Mouse (Mus musculus): Measurements from ENCODE around the gene Hsd3b7. TPM values are rescaled to one million over a fixed set of nuclear protein-coding genes. Genes with fewer than 3 reads are reported as not detected.

The Hsd3b7 gene
- polyA plus RNA-seq, 1 experiment from 2014 or later: 9.8 TPM

GRCm38 (mm10) chr7:127808821-127809220 is 8.4 kb downstream of the Hsd3b7 start:
- Histone ChIP-seq H3K27ac (replicated peaks) (no peak overlapping the region), H3K4me2 (no peak overlapping the region), H3K36me3 (peaks cover 78% of the 10 kb centered on the region), H3K9me3 (replicated peaks) (no peaks in the 10 kb centered on the region), H3K4me3 (replicated peaks) (no peak overlapping the region), H3K27me3 (replicated peaks) (no peaks in the 10 kb centered on the region), H3K9ac (replicated peaks) (no peak overlapping the region), H3K4me1 (no peaks in the 10 kb centered on the region)
- ATAC-seq (ENCODE audit: low FRiP score): no peak
- WGBS: 58% methylated on average over 5 of the region's 5 CpGs

- no peaks in the 10 kb centered on the region for H3K27me3 ChIP-seq (replicated peaks)
- no peak overlapping the region for H3K4me2 ChIP-seq
- no peak overlapping the region for H3K27ac ChIP-seq (replicated peaks)
- H3K4me3 ChIP-seq (replicated peaks): no peak overlapping the region
- WGBS: 86% methylated on average over 1 of the region's 1 CpGs
- no peak for ATAC-seq (ENCODE audit: low FRiP score)
- H3K36me3 ChIP-seq: peaks cover 82% of the 10 kb centered on the region
- H3K9me3 ChIP-seq (replicated peaks): no peaks in the 10 kb centered on the region
- no peaks in the 10 kb centered on the region for H3K4me1 ChIP-seq
- no peak overlapping the region for H3K9ac ChIP-seq (replicated peaks)
Measured at GRCm38 (mm10) chr7:127809846-127810245, 9.4 kb downstream of the Hsd3b7 start.

GRCm38 (mm10) chr7:127810650-127811049 is 10.2 kb downstream of the Hsd3b7 start:
- WGBS: 86% methylated on average over 10 of the region's 10 CpGs
- H3K4me3 ChIP-seq (replicated peaks): no peak overlapping the region
- H3K36me3 ChIP-seq: peaks cover 82% of the 10 kb centered on the region
- H3K9ac ChIP-seq (replicated peaks): no peak overlapping the region
- H3K9me3 ChIP-seq (replicated peaks): no peaks in the 10 kb centered on the region
- H3K4me1 ChIP-seq: no peaks in the 10 kb centered on the region
- no peak for ATAC-seq (ENCODE audit: low FRiP score)
- H3K27me3 ChIP-seq (replicated peaks): no peaks in the 10 kb centered on the region
- H3K27ac ChIP-seq (replicated peaks): no peak overlapping the region
- no peak overlapping the region for H3K4me2 ChIP-seq

GRCm38 (mm10) chr7:127811240-127811639 is 10.8 kb downstream of the Hsd3b7 start:
- Histone ChIP-seq H3K9me3 (replicated peaks) (no peaks in the 10 kb centered on the region), H3K4me2 (no peak overlapping the region), H3K4me1 (0 out of 2 replicates have a peak, but pooled peaks cover 3% of the 10 kb centered on the region), H3K9ac (replicated peaks) (no peak overlapping the region), H3K4me3 (replicated peaks) (no peak overlapping the region), H3K27ac (replicated peaks) (no peak overlapping the region), H3K36me3 (peaks cover 84% of the 10 kb centered on the region), H3K27me3 (replicated peaks) (no peaks in the 10 kb centered on the region)
- 84% methylated on average over 4 of the region's 4 CpGs for WGBS
- ATAC-seq (ENCODE audit: low FRiP score): no peak

- no peak overlapping the region for H3K9ac ChIP-seq (replicated peaks)
- 0 out of 2 replicates have a peak, but pooled peaks cover 3% of the 10 kb centered on the region for H3K4me1 ChIP-seq
- H3K27me3 ChIP-seq (replicated peaks): no peaks in the 10 kb centered on the region
- H3K4me2 ChIP-seq: no peak overlapping the region
- H3K4me3 ChIP-seq (replicated peaks): no peak overlapping the region
- H3K27ac ChIP-seq (replicated peaks): no peak overlapping the region
- no peak for ATAC-seq (ENCODE audit: low FRiP score)
- WGBS: 83% methylated on average over 3 of the region's 3 CpGs
- no peaks in the 10 kb centered on the region for H3K9me3 ChIP-seq (replicated peaks)
- peaks cover 77% of the 10 kb centered on the region for H3K36me3 ChIP-seq
Measured at GRCm38 (mm10) chr7:127812292-127812691, 11.9 kb downstream of the Hsd3b7 start.

- no peak overlapping the region for H3K9ac ChIP-seq (replicated peaks)
- H3K36me3 ChIP-seq: peaks cover 74% of the 10 kb centered on the region
- H3K4me3 ChIP-seq (replicated peaks): no peak overlapping the region
- 0 out of 2 replicates have a peak, but pooled peaks cover 6% of the 10 kb centered on the region for H3K4me1 ChIP-seq
- H3K4me2 ChIP-seq: no peak overlapping the region
- 88% methylated on average over 4 of the region's 4 CpGs for WGBS
- H3K9me3 ChIP-seq (replicated peaks): no peaks in the 10 kb centered on the region
- H3K27me3 ChIP-seq (replicated peaks): no peaks in the 10 kb centered on the region
- ATAC-seq (ENCODE audit: low FRiP score): no peak
- no peak overlapping the region for H3K27ac ChIP-seq (replicated peaks)
Measured at GRCm38 (mm10) chr7:127813821-127814220, 13.4 kb downstream of the Hsd3b7 start.

GRCm38 (mm10) chr7:127814241-127814921 is 14.0 kb downstream of the Hsd3b7 start:
- no peak overlapping the region for H3K27ac ChIP-seq (replicated peaks)
- no peaks in the 10 kb centered on the region for H3K9me3 ChIP-seq (replicated peaks)
- ATAC-seq (ENCODE audit: low FRiP score): no peak
- no peak overlapping the region for H3K4me2 ChIP-seq
- 0 out of 2 replicates have a peak, but pooled peaks cover 6% of the 10 kb centered on the region for H3K4me1 ChIP-seq
- no peak overlapping the region for H3K9ac ChIP-seq (replicated peaks)
- no peak overlapping the region for H3K4me3 ChIP-seq (replicated peaks)
- 83% methylated on average over 19 of the region's 19 CpGs for WGBS
- no peaks in the 10 kb centered on the region for H3K27me3 ChIP-seq (replicated peaks)
- H3K36me3 ChIP-seq: peaks cover 69% of the 10 kb centered on the region

- no peak overlapping the region for H3K9ac ChIP-seq (replicated peaks)
Measured at GRCm38 (mm10) chr7:127815116-127815665, 14.8 kb downstream of the Hsd3b7 start.

GRCm38 (mm10) chr7:127815954-127816821 is 15.8 kb downstream of the Hsd3b7 start:
- Histone ChIP-seq H3K9me3 (replicated peaks) (no peaks in the 10 kb centered on the region), H3K4me3 (replicated peaks) (no peak overlapping the region), H3K27me3 (replicated peaks) (no peaks in the 10 kb centered on the region), H3K27ac (replicated peaks) (no peak overlapping the region), H3K4me2 (no peak overlapping the region), H3K4me1 (peaks cover 13% of the 10 kb centered on the region; the same call in 1 of the 2 replicates), H3K36me3 (peaks cover 53% of the 10 kb centered on the region), H3K9ac (replicated peaks) (no peak overlapping the region)
- no peak for ATAC-seq (ENCODE audit: low FRiP score)
- WGBS: 64% methylated on average over 15 of the region's 15 CpGs

More at GRCm38 (mm10) chr7:127815116-127815665, 14.8 kb downstream of the Hsd3b7 start:
- Histone ChIP-seq H3K36me3 (peaks cover 63% of the 10 kb centered on the region), H3K4me1 (0 out of 2 replicates have a peak, but pooled peaks cover 6% of the 10 kb centered on the region), H3K4me3 (replicated peaks) (no peak overlapping the region), H3K9me3 (replicated peaks) (no peaks in the 10 kb centered on the region), H3K27me3 (replicated peaks) (no peaks in the 10 kb centered on the region), H3K27ac (replicated peaks) (no peak overlapping the region), H3K4me2 (no peak overlapping the region)
- WGBS: 96% methylated on average over 15 of the region's 15 CpGs
- no peak for ATAC-seq (ENCODE audit: low FRiP score)

GRCm38 (mm10) chr7:127817053-127817452 is 16.6 kb downstream of the Hsd3b7 start:
- ATAC-seq (ENCODE audit: low FRiP score): no peak
- no peaks in the 10 kb centered on the region for H3K9me3 ChIP-seq (replicated peaks)
- no peak overlapping the region for H3K4me3 ChIP-seq (replicated peaks)
- H3K36me3 ChIP-seq: peaks cover 45% of the 10 kb centered on the region
- no peak overlapping the region for H3K9ac ChIP-seq (replicated peaks)
- H3K27ac ChIP-seq (replicated peaks): no peak overlapping the region
- no peaks in the 10 kb centered on the region for H3K27me3 ChIP-seq (replicated peaks)
- H3K4me2 ChIP-seq: no peak overlapping the region
- 76% methylated on average over 7 of the region's 7 CpGs for WGBS
- H3K4me1 ChIP-seq: peaks cover 19% of the 10 kb centered on the region

- H3K27me3 ChIP-seq (replicated peaks): no peaks in the 10 kb centered on the region
- peaks cover 27% of the 10 kb centered on the region for H3K4me1 ChIP-seq
- H3K4me3 ChIP-seq (replicated peaks): no peak overlapping the region
- H3K9me3 ChIP-seq (replicated peaks): no peaks in the 10 kb centered on the region
- H3K36me3 ChIP-seq: peaks cover 39% of the 10 kb centered on the region
- no peak for ATAC-seq (ENCODE audit: low FRiP score)
- H3K4me2 ChIP-seq: no peak overlapping the region
- H3K9ac ChIP-seq (replicated peaks): no peak overlapping the region
- no peak overlapping the region for H3K27ac ChIP-seq (replicated peaks)
- WGBS: 93% methylated on average over 5 of the region's 5 CpGs
Measured at GRCm38 (mm10) chr7:127817776-127818175, 17.4 kb downstream of the Hsd3b7 start.

All from neural tube, embryonic 15.5 days (tissue).